Mouse (Mus musculus) midbrain, embryonic 11.5 days (tissue): ENCODE data around the gene Stip1. TPM values are rescaled to one million over a fixed set of nuclear protein-coding genes. Genes with fewer than 3 reads are reported as not detected.
"Not testable (repeated sequence)": the region's sequence is repeated elsewhere in the genome, so short reads cannot be mapped to it uniquely, and the experiment has no call there.

ENCODE experiments used
- ATAC-seq: fragments of 200-750 bp; cut with Nextera tagmentation; 2 replicates; pipeline ENCODE4 v1.8.0; 2017; ENCODE audit warnings: moderate TSS enrichment, moderate library complexity; ENCODE audit not compliant: low FRiP score
- DNase-seq: peaks from one replicate; pipeline ENCODE4 v3.0.0; 2015; ENCODE audit warnings: low spot score; ENCODE audit errors: missing footprints
- H3K27ac ChIP-seq: fragments of 300-500 bp; sonication (generic); 2 replicates; pipeline ENCODE4 v1.5.1; 2014; ENCODE audit warnings: low read depth, low read length
- H3K27me3 ChIP-seq: fragments of 300-500 bp; sonication (generic); 2 replicates; pipeline ENCODE4 v1.6.1; 2014; ENCODE audit warnings: mild to moderate bottlenecking, low read length, moderate library complexity, mixed read lengths; ENCODE audit not compliant: control insufficient read depth, insufficient read depth
- H3K36me3 ChIP-seq: fragments of 300-500 bp; sonication (generic); 2 replicates; pipeline ENCODE4 v1.6.1; 2014; ENCODE audit warnings: mild to moderate bottlenecking, low read length, moderate library complexity, mixed read lengths; ENCODE audit not compliant: control insufficient read depth, insufficient read depth
- H3K4me1 ChIP-seq: fragments of 300-500 bp; sonication (generic); 2 replicates; pipeline ENCODE4 v1.6.1; 2014; ENCODE audit warnings: low read length; ENCODE audit not compliant: control insufficient read depth, insufficient read depth
- H3K4me2 ChIP-seq: fragments of 300-500 bp; sonication (generic); 2 replicates; pipeline ENCODE4 v1.6.1; 2014; ENCODE audit warnings: mild to moderate bottlenecking, moderate library complexity
- H3K4me3 ChIP-seq: fragments of 300-500 bp; sonication (generic); 2 replicates; pipeline ENCODE4 v1.5.1; 2014; ENCODE audit warnings: low read depth, low read length
- H3K9ac ChIP-seq: fragments of 300-500 bp; sonication (generic); 2 replicates; pipeline ENCODE4 v1.6.1; 2014; ENCODE audit warnings: low read length
- H3K9me3 ChIP-seq: fragments of 300-500 bp; sonication (generic); 2 replicates; pipeline ENCODE4 v1.6.1; 2016; ENCODE audit warnings: low read length; ENCODE audit not compliant: control insufficient read depth
- WGBS: fragments of 180-500 bp; shearing (Covaris S2); extraction: QIAGEN DNeasy Blood & Tissue Kit; methylation state at CpG from one replicate; pipeline ENCODE4 v1.1.7; 2014; 5-methylcytosine and 5-hydroxymethylcytosine counted together
- polyA plus RNA-seq: library from polyadenylated mRNA; unstranded; fragments of >200 nt; fragmentation: Nextera tagmentation; extraction: Ambion mirVana; gene quantifications from 2 replicates; pipeline ENCODE4 v1.2.1, GENCODE M21; 2014

Stip1 gene
- polyA plus RNA-seq, 1 experiment from 2014 or later: 416 TPM

GRCm38 (mm10) chr19:7056248-7057087 is 16.7 kb upstream of the Stip1 start, which contains the start of gene Macrod1:
Gene Macrod1 (plus strand): TSS chr19:7056810.
- H3K9me3 ChIP-seq: no peaks in the 10 kb centered on the region
- ATAC-seq: peak; percentile 82
- H3K4me2 ChIP-seq: peak within 1 kb of the TSS; percentile 100
- H3K36me3 ChIP-seq: no peaks in the 10 kb centered on the region
- peak; percentile 98 for DNase-seq
- no peak within 1 kb of the TSS for H3K27ac ChIP-seq
- peaks cover 6% of the 10 kb centered on the region for H3K27me3 ChIP-seq
- peak within 1 kb of the TSS; percentile 59 for H3K4me3 ChIP-seq
- 2% methylated on average over 72 of the region's 72 CpGs for WGBS
- H3K9ac ChIP-seq: peak within 1 kb of the TSS; percentile 67
- H3K4me1 ChIP-seq: peaks cover 15% of the 10 kb centered on the region

- ATAC-seq: no peak
- no peak overlapping the region for H3K27ac ChIP-seq
- no peak overlapping the region for H3K4me3 ChIP-seq
- H3K36me3 ChIP-seq: no peaks in the 10 kb centered on the region
- WGBS: 32% methylated on average over 3 of the region's 3 CpGs
- peaks cover 6% of the 10 kb centered on the region for H3K27me3 ChIP-seq
- H3K4me1 ChIP-seq: peaks cover 15% of the 10 kb centered on the region
- no peak for DNase-seq
- H3K4me2 ChIP-seq: no peak overlapping the region
- no peaks in the 10 kb centered on the region for H3K9me3 ChIP-seq
- no peak overlapping the region for H3K9ac ChIP-seq
Observed at GRCm38 (mm10) chr19:7055173-7055572, 15.4 kb upstream of the Stip1 start.

GRCm38 (mm10) chr19:7054772-7055171 is 15.0 kb upstream of the Stip1 start:
- no peak for ATAC-seq
- no peaks in the 10 kb centered on the region for H3K36me3 ChIP-seq
- no peak overlapping the region for H3K4me2 ChIP-seq
- H3K9me3 ChIP-seq: no peaks in the 10 kb centered on the region
- H3K27ac ChIP-seq: no peak overlapping the region
- WGBS: 77% methylated on average over 10 of the region's 10 CpGs
- H3K9ac ChIP-seq: no peak overlapping the region
- peaks cover 6% of the 10 kb centered on the region; the same call in 1 of the 2 replicates for H3K27me3 ChIP-seq
- peaks cover 15% of the 10 kb centered on the region for H3K4me1 ChIP-seq
- no peak overlapping the region for H3K4me3 ChIP-seq
- no peak for DNase-seq

- WGBS: 88% methylated on average over 4 of the region's 4 CpGs
Observed at GRCm38 (mm10) chr19:7053382-7053781, 13.6 kb upstream of the Stip1 start.

GRCm38 (mm10) chr19:7044706-7045105 is 4.9 kb upstream of the Stip1 start:
- H3K36me3 ChIP-seq: no peaks in the 10 kb centered on the region
- no peak overlapping the region for H3K4me3 ChIP-seq
- H3K27me3 ChIP-seq: no peaks in the 10 kb centered on the region
- H3K4me2 ChIP-seq: no peak overlapping the region
- DNase-seq: no peak
- no peak overlapping the region for H3K9ac ChIP-seq
- H3K27ac ChIP-seq: no peak overlapping the region
- no peak for ATAC-seq
- 65% methylated on average over 4 of the region's 4 CpGs for WGBS
- H3K4me1 ChIP-seq: peaks cover 5% of the 10 kb centered on the region
- H3K9me3 ChIP-seq: no peaks in the 10 kb centered on the region

More at GRCm38 (mm10) chr19:7053382-7053781, 13.6 kb upstream of the Stip1 start:
- H3K9ac ChIP-seq, H3K36me3 ChIP-seq, DNase-seq, H3K27ac ChIP-seq, H3K4me3 ChIP-seq, H3K9me3 ChIP-seq, H3K4me2 ChIP-seq, ATAC-seq, H3K27me3 ChIP-seq: not testable (repeated sequence)
- H3K4me1 ChIP-seq: peaks cover 14% of the 10 kb centered on the region

GRCm38 (mm10) chr19:7044279-7044678 is 4.5 kb upstream of the Stip1 start:
- Histone ChIP-seq H3K9me3 (no peaks in the 10 kb centered on the region), H3K4me2 (no peak overlapping the region), H3K4me3 (no peak overlapping the region), H3K4me1 (peaks cover 5% of the 10 kb centered on the region), H3K27ac (no peak overlapping the region), H3K9ac (no peak overlapping the region), H3K36me3 (no peaks in the 10 kb centered on the region), H3K27me3 (no peaks in the 10 kb centered on the region)
- DNase-seq (no peak), ATAC-seq (no peak)
- WGBS: 73% methylated on average over 4 of the region's 4 CpGs

GRCm38 (mm10) chr19:7041171-7041570 is 1.4 kb upstream of the Stip1 start:
- no peak overlapping the region for H3K4me3 ChIP-seq
- H3K4me2 ChIP-seq: no peak overlapping the region
- ATAC-seq (no peak), DNase-seq (no peak)
- H3K36me3 ChIP-seq: no peaks in the 10 kb centered on the region
- H3K9me3 ChIP-seq: no peaks in the 10 kb centered on the region
- no peak overlapping the region for H3K27ac ChIP-seq
- 89% methylated on average over 2 of the region's 2 CpGs for WGBS
- H3K27me3 ChIP-seq: no peaks in the 10 kb centered on the region
- peaks cover 22% of the 10 kb centered on the region for H3K4me1 ChIP-seq
- no peak overlapping the region for H3K9ac ChIP-seq

GRCm38 (mm10) chr19:7040637-7041130 is 917 bp upstream of the Stip1 start:
- Histone ChIP-seq H3K4me3 (peak overlapping the region; percentile 45), H3K27ac (peak overlapping the region; percentile 89), H3K9me3 (no peaks in the 10 kb centered on the region), H3K4me1 (peaks cover 22% of the 10 kb centered on the region), H3K9ac (peak overlapping the region; percentile 83), H3K36me3 (peaks cover under 1% of the 10 kb centered on the region; the same call in 1 of the 2 replicates), H3K4me2 (peak overlapping the region; percentile 72), H3K27me3 (no peaks in the 10 kb centered on the region)
- no peak for DNase-seq
- 28% methylated on average over 13 of the region's 13 CpGs for WGBS
- no peak for ATAC-seq

- DNase-seq (no peak), ATAC-seq (no peak)
- peak overlapping the region; percentile 93 for H3K9ac ChIP-seq
- H3K4me1 ChIP-seq: peaks cover 22% of the 10 kb centered on the region
- no peaks in the 10 kb centered on the region for H3K9me3 ChIP-seq
- peak overlapping the region; percentile 92 for H3K4me3 ChIP-seq
- no peaks in the 10 kb centered on the region for H3K27me3 ChIP-seq
- 2% methylated on average over 35 of the region's 35 CpGs for WGBS
- peak overlapping the region; percentile 87 for H3K4me2 ChIP-seq
- H3K36me3 ChIP-seq: peaks cover 9% of the 10 kb centered on the region
- peak overlapping the region; percentile 87 for H3K27ac ChIP-seq
Observed at GRCm38 (mm10) chr19:7039088-7039720, 563 bp downstream of the Stip1 start.
